ENCODE assay signal across 21 mouse cellular contexts in the genomic region with DNA sequence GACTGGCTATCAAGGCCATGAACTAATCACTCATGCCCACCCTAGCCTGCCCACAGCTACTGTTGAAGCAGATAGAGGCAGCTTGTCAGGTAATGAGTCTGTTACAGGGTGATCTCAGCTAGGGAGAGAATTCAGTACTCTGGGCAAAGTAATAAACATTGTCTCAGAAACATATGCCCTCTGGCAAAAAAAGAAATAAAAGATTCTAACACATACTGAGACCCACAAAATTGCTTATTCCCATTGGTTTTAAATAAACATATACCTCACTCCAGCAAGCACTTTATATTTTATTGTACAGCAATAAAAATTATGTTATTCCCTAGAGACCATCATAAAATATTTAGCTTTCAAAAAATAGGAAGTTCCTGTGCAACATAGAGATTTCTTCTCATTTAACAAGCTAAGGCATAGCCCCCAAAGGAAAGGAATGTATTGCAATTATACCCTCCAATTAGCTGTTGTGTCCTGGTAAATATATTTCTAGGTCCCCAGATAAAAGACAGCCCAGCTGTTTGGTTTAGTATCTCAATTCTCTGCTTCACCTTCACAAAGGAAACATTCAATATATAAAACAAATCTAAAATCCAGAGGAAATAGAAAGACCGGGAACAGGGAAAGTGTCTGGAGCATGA.
A peak's percentile ranks its signal among the peaks of the same experiment; 100 is the strongest.
DNase-seq lines count a peak whose midpoint lies in the region; ATAC-seq and TF ChIP-seq lines count a peak whose summit lies in the region.
"Had no signal": no experiment of that assay in that cellular context is flagged by ENCODE, and none has a peak within 500 bp of the region (broad histone marks: within the 10 kb centered on the region; RNA-seq: fewer than 3 reads in every experiment).

No protein-coding gene starts in this region.

- no peaks in the 10 kb centered on the region for H3K36me3 ChIP-seq in hindbrain, postnatal 0 days (ENCODE audit: insufficient read depth, low read length)
- no peaks in the 10 kb centered on the region for H3K36me3 ChIP-seq in hindbrain, embryonic 11.5 days (ENCODE audit: control insufficient read depth, insufficient read depth, low read length)
- H3K36me3 ChIP-seq in neural tube, embryonic 13.5 days: no peaks in the 10 kb centered on the region
- no peaks in the 10 kb centered on the region for H3K36me3 ChIP-seq in limb, embryonic 13.5 days
- H3K36me3 ChIP-seq in intestine, postnatal 0 days (ENCODE audit: control insufficient read depth, insufficient read depth): no peaks in the 10 kb centered on the region
- H3K36me3 ChIP-seq: embryonic facial prominence, embryonic 15.5 days; forebrain, embryonic 10.5 days; intestine, embryonic 15.5 days had no signal

- H3K4me3 ChIP-seq in hindbrain, postnatal 0 days (ENCODE audit: low read length): no peak overlapping the region
- no peak overlapping the region for H3K4me3 ChIP-seq in hindbrain, embryonic 11.5 days (ENCODE audit: low read depth, low read length)
- H3K4me3 ChIP-seq in neural tube, embryonic 13.5 days: no peak overlapping the region
- H3K4me3 ChIP-seq in limb, embryonic 13.5 days: no peak overlapping the region
- no peak overlapping the region for H3K4me3 ChIP-seq in intestine, postnatal 0 days (ENCODE audit: low read depth, low read length)
- H3K4me3 ChIP-seq: embryonic facial prominence, embryonic 15.5 days; erythroblast, embryonic 14.5 days; forebrain, embryonic 10.5 days; intestine, embryonic 15.5 days had no signal

- no peak overlapping the region for H3K27ac ChIP-seq in hindbrain, postnatal 0 days
- no peak overlapping the region for H3K27ac ChIP-seq in hindbrain, embryonic 11.5 days (ENCODE audit: low read depth, low read length)
- H3K27ac ChIP-seq in neural tube, embryonic 13.5 days (replicated peaks): peak overlapping the region; percentile 59
- H3K27ac ChIP-seq in limb, embryonic 13.5 days: no peak overlapping the region
- H3K27ac ChIP-seq in intestine, postnatal 0 days (ENCODE audit: low read depth, low read length): no peak overlapping the region
- H3K27ac ChIP-seq: embryonic facial prominence, embryonic 15.5 days; forebrain, embryonic 10.5 days; intestine, embryonic 15.5 days had no signal

- TF ChIP-seq CTCF in hindbrain, postnatal 0 days (IDR thresholded peaks at IDR 0.05; ENCODE audit: low read depth): no peak
- no peak for TF ChIP-seq CTCF in intestine, postnatal 0 days (IDR thresholded peaks at IDR 0.05; ENCODE audit: low read depth)

- H3K27me3 ChIP-seq in hindbrain, postnatal 0 days (ENCODE audit: insufficient read depth, low read length): no peaks in the 10 kb centered on the region
- no peaks in the 10 kb centered on the region for H3K27me3 ChIP-seq in hindbrain, embryonic 11.5 days (ENCODE audit: control insufficient read depth, insufficient read depth, low read length)
- H3K27me3 ChIP-seq in neural tube, embryonic 13.5 days: no peaks in the 10 kb centered on the region
- no peaks in the 10 kb centered on the region for H3K27me3 ChIP-seq in limb, embryonic 13.5 days
- H3K27me3 ChIP-seq in intestine, postnatal 0 days (replicated peaks; ENCODE audit: control insufficient read depth, insufficient read depth, low read length): no peaks in the 10 kb centered on the region
- H3K27me3 ChIP-seq: embryonic facial prominence, embryonic 15.5 days; intestine, embryonic 15.5 days had no signal

- 75% methylated on average over 1 of the region's 1 CpGs for WGBS in hindbrain, postnatal 0 days
- 97% methylated on average over 1 of the region's 1 CpGs for WGBS in hindbrain, embryonic 11.5 days
- WGBS in neural tube, embryonic 13.5 days: 63% methylated on average over 1 of the region's 1 CpGs
- 15% methylated on average over 1 of the region's 1 CpGs for WGBS in limb, embryonic 13.5 days
- 95% methylated on average over 1 of the region's 1 CpGs for WGBS in intestine, postnatal 0 days

- H3K4me1 ChIP-seq in hindbrain, postnatal 0 days (ENCODE audit: insufficient read depth, low read length): no peaks in the 10 kb centered on the region
- no peaks in the 10 kb centered on the region for H3K4me1 ChIP-seq in hindbrain, embryonic 11.5 days (replicated peaks; ENCODE audit: control insufficient read depth, insufficient read depth, low read length)
- no peaks in the 10 kb centered on the region for H3K4me1 ChIP-seq in neural tube, embryonic 13.5 days (replicated peaks)
- H3K4me1 ChIP-seq in limb, embryonic 13.5 days: peaks cover 18% of the 10 kb centered on the region
- H3K4me1 ChIP-seq in intestine, postnatal 0 days (replicated peaks; ENCODE audit: control insufficient read depth, insufficient read depth, low read length): 0 out of 2 replicates have a peak, but pooled peaks cover 2% of the 10 kb centered on the region
- H3K4me1 ChIP-seq: embryonic facial prominence, embryonic 15.5 days; forebrain, embryonic 10.5 days; intestine, embryonic 15.5 days had no signal

- no peak overlapping the region for H3K9ac ChIP-seq in hindbrain, postnatal 0 days (replicated peaks; ENCODE audit: low read length)
- H3K9ac ChIP-seq in hindbrain, embryonic 11.5 days (ENCODE audit: low read depth, low read length): no peak overlapping the region
- H3K9ac ChIP-seq in neural tube, embryonic 13.5 days: no peak overlapping the region
- no peak overlapping the region for H3K9ac ChIP-seq in limb, embryonic 13.5 days
- no peak overlapping the region for H3K9ac ChIP-seq in intestine, postnatal 0 days (ENCODE audit: low read depth, low read length)
- H3K9ac ChIP-seq: embryonic facial prominence, embryonic 15.5 days; intestine, embryonic 15.5 days had no signal

- peak; percentile 3 for DNase-seq in hindbrain, postnatal 0 days (ENCODE audit: low spot score)
- no peak for DNase-seq in hindbrain, embryonic 11.5 days (ENCODE audit: low spot score)
- DNase-seq in neural tube, embryonic 10.5 days (ENCODE audit: extremely low spot score, low spot score): no peak
- no peak for DNase-seq in lung, postnatal 25 days (ENCODE audit: low spot score)
- DNase-seq: adrenal gland, adult 8-10 months; adrenal gland, postnatal 36 days; cerebellum, adult 11 months; cerebellum, adult 8-10 months; cerebellum, postnatal 14 days; embryo, embryonic 11 days; gastrocnemius, postnatal 36 days; heart, adult 11 months; heart, postnatal 10 days had no signal

- H3K4me2 ChIP-seq in hindbrain, postnatal 0 days (ENCODE audit: low read depth, low read length): no peak overlapping the region
- H3K4me2 ChIP-seq in hindbrain, embryonic 11.5 days (replicated peaks; ENCODE audit: low read depth, low read length): no peak overlapping the region
- H3K4me2 ChIP-seq in neural tube, embryonic 13.5 days: no peak overlapping the region
- no peak overlapping the region for H3K4me2 ChIP-seq in limb, embryonic 13.5 days (replicated peaks)
- no peak overlapping the region for H3K4me2 ChIP-seq in intestine, postnatal 0 days (replicated peaks; ENCODE audit: low read depth)
- H3K4me2 ChIP-seq: embryonic facial prominence, embryonic 15.5 days; intestine, embryonic 15.5 days had no signal

- H3K9me3 ChIP-seq in hindbrain, postnatal 0 days (ENCODE audit: low read length): no peaks in the 10 kb centered on the region
- H3K9me3 ChIP-seq in hindbrain, embryonic 11.5 days (ENCODE audit: control insufficient read depth, low read length): no peaks in the 10 kb centered on the region
- no peaks in the 10 kb centered on the region for H3K9me3 ChIP-seq in neural tube, embryonic 13.5 days
- no peaks in the 10 kb centered on the region for H3K9me3 ChIP-seq in limb, embryonic 13.5 days
- H3K9me3 ChIP-seq in intestine, postnatal 0 days (ENCODE audit: control insufficient read depth): no peaks in the 10 kb centered on the region
- H3K9me3 ChIP-seq: embryonic facial prominence, embryonic 15.5 days; forebrain, embryonic 10.5 days; intestine, embryonic 15.5 days had no signal

- ATAC-seq in hindbrain, postnatal 0 days: no peak
- ATAC-seq in hindbrain, embryonic 11.5 days (ENCODE audit: low FRiP score): no peak
- ATAC-seq in neural tube, embryonic 13.5 days (ENCODE audit: low read depth): peak; percentile 84
- peak; percentile 76 for ATAC-seq in limb, embryonic 13.5 days (ENCODE audit: low FRiP score, low read depth)
- no peak for ATAC-seq in intestine, postnatal 0 days
- ATAC-seq: forebrain, embryonic 14.5 days; intestine, embryonic 15.5 days had no signal

Comparison
In these comparisons a context has a peak if more than half of its experiments do, and no peak if none do; other contexts are left out.
1. ATAC-seq: peak in neural tube, embryonic 13.5 days (single experiment) and limb, embryonic 13.5 days (single experiment); none in hindbrain, postnatal 0 days (single experiment), hindbrain, embryonic 11.5 days (single experiment) and intestine, postnatal 0 days (single experiment).